Mouse (Mus musculus) olfactory bulb, adult 2 months (tissue): ENCODE measurements around the gene Nt5c2. TPM values are rescaled to one million over a fixed set of nuclear protein-coding genes. Genes with fewer than 3 reads are reported as not detected.
"Not testable (repeated sequence)": the region's sequence is repeated elsewhere in the genome, so short reads cannot be mapped to it uniquely, and the experiment has no call there.

Experiments used
- H3K27ac ChIP-seq: fragments of 200-500 bp; 2 replicates; pipeline ENCODE4 v1.5.1; 2012; ENCODE audit warnings: low read depth, low read length; ENCODE audit not compliant: insufficient read depth
- H3K4me1 ChIP-seq: fragments of 200-500 bp; 2 replicates; pipeline ENCODE4 v1.6.1; 2012; ENCODE audit warnings: low read length; ENCODE audit not compliant: control insufficient read depth, insufficient read depth
- H3K4me3 ChIP-seq: fragments of 200-500 bp; 2 replicates; pipeline ENCODE4 v1.5.1; 2012; ENCODE audit warnings: mild to moderate bottlenecking, low read depth, low read length, moderate library complexity; ENCODE audit not compliant: insufficient read depth
- CTCF ChIP-seq: fragments of 200-500 bp; IDR thresholded peaks from 2 replicates; pipeline ENCODE4 v1.5.1; 2012; ENCODE audit warnings: low read depth, mild to moderate bottlenecking, low read length, moderate library complexity; ENCODE audit not compliant: insufficient read depth
- POLR2A ChIP-seq: fragments of 200-500 bp; IDR thresholded peaks from 2 replicates; pipeline ENCODE4 v1.6.1; 2012; ENCODE audit warnings: mild to moderate bottlenecking, low read depth, low read length, moderate library complexity; ENCODE audit not compliant: insufficient read depth
- WGBS: fragments of 180-500 bp; shearing (Covaris S2); methylation state at CpG from one replicate; pipeline ENCODE4 v1.1.7; 2018; 5-methylcytosine and 5-hydroxymethylcytosine counted together
- polyA plus RNA-seq: library from polyadenylated mRNA; stranded (reverse); fragments of >200 nt; gene quantifications from 2 replicates; pipeline ENCODE4 v1.2.4, GENCODE M21; 2012; ENCODE audit warnings: low replicate concordance; ENCODE audit not compliant: missing spikeins, insufficient read depth, insufficient read length

Gene Nt5c2
- polyA plus RNA-seq, 1 experiment: not detected

GRCm38 (mm10) chr19:46996095-46996494 lies 18.9 kb downstream of the Nt5c2 start:
- TF ChIP-seq CTCF (no peak), POLR2A (no peak)
- no peaks in the 10 kb centered on the region for H3K4me1 ChIP-seq
- H3K27ac ChIP-seq: no peak overlapping the region
- no peak overlapping the region for H3K4me3 ChIP-seq
- WGBS: 85% methylated on average over 9 of the region's 9 CpGs

GRCm38 (mm10) chr19:46992329-46992728 lies 22.6 kb downstream of the Nt5c2 start:
- not testable (repeated sequence) for H3K27ac ChIP-seq, H3K4me3 ChIP-seq
- peaks cover 17% of the 10 kb centered on the region for H3K4me1 ChIP-seq
- 76% methylated on average over 4 of the region's 4 CpGs for WGBS

GRCm38 (mm10) chr19:46991145-46991544 lies 23.8 kb downstream of the Nt5c2 start:
- TF ChIP-seq CTCF (peak; percentile 44; the same call in 1 of the 2 replicates), POLR2A (no peak)
- Histone ChIP-seq H3K4me3 (no peak overlapping the region), H3K4me1 (peaks cover 19% of the 10 kb centered on the region), H3K27ac (no peak overlapping the region)
- 6% methylated on average over 5 of the region's 5 CpGs for WGBS

GRCm38 (mm10) chr19:46990625-46991024 lies 24.3 kb downstream of the Nt5c2 start:
- WGBS: 83% methylated on average over 8 of the region's 8 CpGs
- not testable (repeated sequence) for H3K27ac ChIP-seq, H3K4me3 ChIP-seq
- peaks cover 19% of the 10 kb centered on the region for H3K4me1 ChIP-seq

GRCm38 (mm10) chr19:46990153-46990518 lies 24.8 kb downstream of the Nt5c2 start:
- H3K4me1 ChIP-seq: peaks cover 19% of the 10 kb centered on the region

GRCm38 (mm10) chr19:46989479-46990152 lies 25.3 kb downstream of the Nt5c2 start:
- 84% methylated on average over 20 of the region's 20 CpGs for WGBS
- H3K27ac ChIP-seq: no peak overlapping the region
- H3K4me1 ChIP-seq: peaks cover 19% of the 10 kb centered on the region
- no peak overlapping the region for H3K4me3 ChIP-seq
- TF ChIP-seq POLR2A: no peak
- no peak for TF ChIP-seq CTCF

More at GRCm38 (mm10) chr19:46990153-46990518, 24.8 kb downstream of the Nt5c2 start:
- H3K4me3 ChIP-seq: no peak overlapping the region
- WGBS: 92% methylated on average over 3 of the region's 3 CpGs
- TF ChIP-seq CTCF (no peak), POLR2A (no peak)
- H3K27ac ChIP-seq: no peak overlapping the region

- TF ChIP-seq CTCF: no peak
- no peak for TF ChIP-seq POLR2A
- no peak overlapping the region for H3K27ac ChIP-seq
- WGBS: 56% methylated on average over 16 of the region's 16 CpGs
Observed at GRCm38 (mm10) chr19:46988231-46989087, 26.5 kb downstream of the Nt5c2 start.

GRCm38 (mm10) chr19:46987646-46988045 lies 27.3 kb downstream of the Nt5c2 start:
- H3K27ac ChIP-seq: no peak overlapping the region
- TF ChIP-seq POLR2A (no peak), CTCF (no peak)
- no peak overlapping the region for H3K4me3 ChIP-seq
- H3K4me1 ChIP-seq: peaks cover 21% of the 10 kb centered on the region
- WGBS: 82% methylated on average over 6 of the region's 6 CpGs

More at GRCm38 (mm10) chr19:46988231-46989087, 26.5 kb downstream of the Nt5c2 start:
- Histone ChIP-seq H3K4me3 (no peak overlapping the region), H3K4me1 (peaks cover 21% of the 10 kb centered on the region)

- TF ChIP-seq CTCF (no peak), POLR2A (no peak)
- no peak overlapping the region for H3K27ac ChIP-seq
- no peak overlapping the region for H3K4me3 ChIP-seq
- peaks cover 21% of the 10 kb centered on the region for H3K4me1 ChIP-seq
- WGBS: 89% methylated on average over 13 of the region's 13 CpGs
Observed at GRCm38 (mm10) chr19:46984726-46985622, 30.0 kb downstream of the Nt5c2 start.
